Mouse (Mus musculus) left cerebral cortex, adult 18-20 months (tissue): ENCODE measurements at regions not wholly inside any gene's neighbourhood (a gene's known extent, or its start where the extent isn't known, plus 50 kb on each side); places are given as distances from the start of the nearest gene placed in this dataset.
A peak's percentile ranks its signal among the peaks of the same experiment; 100 is the strongest.

Source experiments
- DNase-seq, 2 experiments: peaks; one replicate each; pipeline ENCODE4 v3.0.0; 2021 to 2022; ENCODE audit warnings: low spot score in 2 of 2, mixed read lengths in 1 of 2

- no peak for DNase-seq
Measured at GRCm38 (mm10) chr11:65638211-65638610, 149.9 kb downstream of the Map2k4 start.

DNA sequence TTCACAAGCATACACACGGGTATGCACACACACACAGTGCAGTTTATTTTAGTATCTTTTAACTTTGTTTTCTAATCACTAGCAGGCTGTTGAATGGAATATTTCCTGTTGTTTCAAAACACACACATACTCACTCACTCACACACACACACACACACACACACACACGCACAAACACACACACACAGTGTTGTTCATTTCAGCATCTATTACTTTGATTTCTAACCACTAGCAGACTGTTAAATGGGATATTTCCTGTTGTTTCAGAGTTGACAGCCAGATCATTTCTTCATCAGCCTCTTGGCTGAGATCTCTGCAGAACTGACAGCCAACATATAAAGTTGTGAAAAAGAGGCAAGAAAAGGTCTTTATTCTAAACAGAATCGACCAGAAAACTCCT is 150.9 kb downstream of the Map2k4 start:
- DNase-seq, result no peak

- DNase-seq, result no peak
Measured at GRCm38 (mm10) chr11:65635307-65635706, 152.8 kb downstream of the Map2k4 start.

GRCm38 (mm10) chr11:65631164-65631563 is 156.9 kb downstream of the Map2k4 start:
- DNase-seq, result peak in 1 of 2 experiments; percentile 26

DNA sequence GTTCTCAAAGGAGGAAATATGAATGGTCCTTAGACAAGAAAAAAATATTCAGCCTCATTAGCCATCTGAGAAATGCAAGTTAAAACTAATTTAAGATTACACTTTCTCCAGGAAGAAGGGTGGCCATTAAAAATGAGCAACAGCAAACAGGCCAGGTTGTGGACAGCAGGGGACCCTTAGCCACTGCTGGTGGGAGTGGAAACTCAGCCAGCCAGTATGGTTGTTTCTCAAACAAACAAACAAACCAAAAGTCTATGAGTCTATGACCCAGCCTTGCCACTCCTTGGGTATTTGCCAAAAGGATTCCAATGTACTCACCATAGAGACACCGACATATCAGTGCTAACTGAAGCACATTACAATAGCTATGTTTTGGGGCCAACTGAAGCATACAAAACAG is 157.7 kb downstream of the Map2k4 start:
- DNase-seq, result no peak

DNA sequence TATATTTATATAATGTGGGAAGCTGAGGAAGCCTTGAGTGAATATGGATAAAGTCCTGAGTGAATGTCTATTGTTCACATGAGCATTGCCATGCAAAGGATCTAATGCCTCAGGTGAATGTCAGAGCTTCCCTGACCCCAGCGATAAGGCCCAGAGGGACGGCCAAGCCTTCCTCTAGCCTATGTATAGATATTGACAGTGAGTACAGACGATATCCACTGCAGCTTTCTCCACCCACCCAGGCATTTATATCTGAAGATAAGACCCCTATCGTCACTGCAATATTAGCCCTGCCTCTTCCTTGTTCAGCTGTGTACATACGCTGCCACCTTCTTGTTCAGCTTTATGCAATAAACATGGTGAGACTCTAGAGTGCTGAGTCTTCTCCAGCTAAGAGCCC is 158.8 kb downstream of the Map2k4 start:
- DNase-seq, result no peak

DNA sequence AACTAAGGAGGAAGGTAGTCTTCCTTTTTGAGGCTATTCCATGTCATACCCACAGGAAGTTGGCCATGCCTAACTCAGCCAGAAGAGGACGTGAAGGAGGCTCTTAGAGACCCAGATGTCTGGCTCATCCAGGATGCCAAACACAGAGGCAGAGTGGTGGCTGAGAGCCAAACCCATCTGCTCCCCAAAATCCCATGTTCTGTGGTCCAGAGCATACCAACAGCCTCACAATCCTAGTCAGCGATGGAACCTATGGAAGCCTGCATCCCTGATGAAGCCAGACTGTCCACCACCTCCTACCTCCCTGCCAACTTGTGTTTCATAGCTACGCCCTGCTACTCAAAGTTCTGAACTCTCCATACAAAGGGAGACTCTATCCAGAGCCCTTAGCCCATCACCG is 169.1 kb downstream of the Map2k4 start:
- DNase-seq, result no peak

GRCm38 (mm10) chr11:65610536-65610935 is 177.6 kb downstream of the Map2k4 start:
- DNase-seq, result no peak

DNA sequence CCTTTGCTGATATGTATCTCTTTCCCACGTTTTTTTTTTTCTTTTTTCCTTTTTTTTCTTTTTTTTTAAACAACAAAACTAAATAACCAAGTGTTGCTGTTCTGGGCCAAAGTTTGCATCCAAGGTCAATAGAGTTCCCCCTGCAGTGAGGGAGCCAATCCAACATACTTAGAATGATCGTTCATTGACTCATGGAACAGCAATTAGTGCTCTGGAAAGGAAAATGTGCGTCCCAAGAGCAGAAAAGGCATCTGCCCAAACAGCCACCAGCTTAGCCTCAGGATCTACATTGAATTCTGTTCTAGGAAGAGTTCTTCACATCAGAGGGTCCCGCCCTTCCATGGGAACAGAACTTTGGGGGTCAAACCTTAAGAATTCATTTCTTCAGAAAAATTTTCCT is 179.0 kb downstream of the Map2k4 start:
- no peak for DNase-seq

DNA sequence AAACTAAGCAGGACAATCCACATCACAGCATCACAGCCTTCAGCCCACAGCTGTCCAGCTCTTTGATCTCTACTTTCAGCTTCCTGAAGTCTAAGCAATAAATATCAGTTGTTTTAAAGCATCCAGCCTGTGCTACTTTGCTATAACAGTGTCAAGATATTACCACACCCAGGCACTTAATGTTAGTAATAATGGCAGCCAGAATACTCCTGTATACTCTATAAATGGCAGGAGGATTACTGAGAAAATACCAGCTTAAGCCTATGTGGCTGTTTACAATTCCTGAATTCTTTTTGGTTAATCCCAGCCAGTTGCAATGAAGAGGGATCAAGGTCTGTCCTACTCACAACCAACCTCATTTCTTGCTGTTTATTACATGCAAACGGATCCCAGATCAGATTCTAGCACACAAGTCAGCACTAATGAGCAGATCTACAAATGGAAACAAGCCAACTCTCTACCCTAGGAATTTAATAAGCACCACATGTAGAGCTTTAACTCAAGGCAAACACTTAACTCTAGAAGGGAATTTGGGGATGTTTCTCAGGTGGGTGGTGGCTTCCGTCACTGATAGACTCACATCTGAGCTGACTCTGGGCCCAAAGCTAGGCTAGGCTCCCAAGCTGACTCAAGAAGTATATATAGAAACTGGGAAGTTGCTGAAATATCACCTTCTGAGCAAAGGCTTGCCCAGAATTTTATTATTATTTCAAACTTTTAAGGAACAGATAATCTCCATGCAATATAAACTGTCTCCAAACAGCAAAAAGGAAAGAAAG is 190.6 kb downstream of the Map2k4 start:
- no peak for DNase-seq

GRCm38 (mm10) chr11:65588491-65588890 is 199.6 kb downstream of the Map2k4 start:
- DNase-seq, result no peak

- no peak for DNase-seq
Measured at GRCm38 (mm10) chr11:65567831-65568230, 220.3 kb downstream of the Map2k4 start.

DNA sequence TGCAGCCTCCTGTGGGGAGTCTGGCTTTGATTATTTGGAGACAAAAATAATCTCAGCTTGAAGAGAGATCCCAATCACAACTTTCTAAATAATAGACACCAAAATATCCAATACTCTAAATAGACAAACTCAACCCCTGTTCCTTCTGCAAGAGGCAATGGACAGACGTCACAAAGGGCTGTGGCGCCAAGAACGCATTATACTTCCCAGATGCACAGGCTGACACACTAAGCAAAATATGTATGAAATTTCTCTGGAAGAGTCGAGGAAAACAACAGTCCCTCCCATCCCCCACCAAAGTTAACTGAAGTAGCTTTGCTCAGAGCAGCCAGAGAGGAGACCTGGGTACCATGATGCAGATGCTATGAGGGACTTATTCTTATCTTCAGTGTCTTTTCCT is 229.9 kb downstream of the Map2k4 start:
- DNase-seq, result no peak

DNA sequence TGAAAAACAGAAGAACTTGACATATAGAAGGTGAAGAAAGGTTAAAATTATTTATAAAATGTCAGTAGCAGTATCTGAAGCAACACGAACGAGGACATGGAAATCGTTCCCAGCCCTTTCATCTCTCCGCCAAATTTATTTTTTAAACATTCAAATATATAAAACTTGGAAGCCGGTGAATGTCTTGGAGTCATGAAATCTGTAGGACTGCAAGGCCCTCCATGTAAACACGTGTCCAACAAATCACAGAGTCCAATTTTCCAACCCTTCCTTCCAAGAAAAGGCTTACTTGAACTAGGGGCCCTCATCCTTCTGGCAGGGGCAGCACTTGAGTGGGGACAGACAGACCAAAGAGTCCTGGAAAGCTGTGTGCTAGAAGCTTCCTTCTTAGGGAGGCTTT is 237.0 kb downstream of the Map2k4 start:
- DNase-seq, result no peak

GRCm38 (mm10) chr11:65544281-65544680 is 243.8 kb downstream of the Map2k4 start:
- DNase-seq, result no peak

DNA sequence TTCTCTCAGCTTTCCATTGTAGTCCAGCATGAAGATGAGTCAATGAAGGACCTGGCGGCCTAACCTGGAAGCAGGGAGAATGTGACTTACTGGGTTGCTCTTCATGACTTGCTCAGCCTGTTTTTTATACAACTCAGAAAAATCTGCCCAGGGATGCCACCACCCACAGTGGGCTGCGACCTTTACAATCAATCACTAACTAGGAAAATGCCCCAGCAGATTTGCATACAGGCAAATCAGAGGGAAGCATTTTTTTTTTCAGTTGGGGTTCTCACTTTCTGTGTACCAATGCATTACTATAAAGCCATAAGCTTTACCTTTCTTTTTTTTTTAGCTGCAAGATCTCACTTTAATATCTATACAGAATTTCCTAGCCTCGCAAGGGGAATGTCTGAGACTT is 244.5 kb downstream of the Map2k4 start:
- no peak for DNase-seq

DNA sequence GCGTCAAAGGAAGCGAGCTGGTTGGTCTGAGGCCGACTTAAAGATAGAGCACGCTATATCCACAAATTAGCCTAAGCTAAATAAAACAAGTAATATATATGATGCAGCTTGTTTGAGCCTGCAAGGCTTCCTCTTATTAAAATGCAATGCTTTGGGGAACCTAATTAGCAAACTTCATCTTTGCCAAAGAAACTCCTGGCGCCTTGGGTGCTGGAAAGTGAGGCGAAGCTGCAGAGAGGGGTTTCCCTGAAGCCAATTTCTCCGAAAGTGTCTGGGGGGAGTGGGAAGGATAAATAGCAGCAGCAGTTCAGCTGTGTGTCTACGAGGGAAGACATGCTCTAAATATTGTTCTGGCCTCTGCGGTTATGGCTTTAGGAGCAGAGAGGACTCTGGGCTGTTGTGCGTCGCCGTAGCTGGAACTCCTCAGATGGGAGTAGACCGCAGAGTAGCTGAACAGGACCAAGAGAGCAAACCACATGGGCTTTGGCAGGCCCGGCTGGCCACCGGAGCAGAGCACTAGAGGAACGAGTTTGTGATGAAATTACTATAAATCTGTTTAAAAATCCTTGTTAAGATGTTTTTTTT is 251.0 kb downstream of the Map2k4 start:
- no peak for DNase-seq

GRCm38 (mm10) chr11:65535726-65536442 is 252.2 kb downstream of the Map2k4 start:
- no peak for DNase-seq

- DNase-seq, result no peak
Measured at GRCm38 (mm10) chr11:65530744-65531143, 257.4 kb downstream of the Map2k4 start.

GRCm38 (mm10) chr11:65505106-65505865 is 235.5 kb upstream of the Myocd start:
- no peak for DNase-seq

DNA sequence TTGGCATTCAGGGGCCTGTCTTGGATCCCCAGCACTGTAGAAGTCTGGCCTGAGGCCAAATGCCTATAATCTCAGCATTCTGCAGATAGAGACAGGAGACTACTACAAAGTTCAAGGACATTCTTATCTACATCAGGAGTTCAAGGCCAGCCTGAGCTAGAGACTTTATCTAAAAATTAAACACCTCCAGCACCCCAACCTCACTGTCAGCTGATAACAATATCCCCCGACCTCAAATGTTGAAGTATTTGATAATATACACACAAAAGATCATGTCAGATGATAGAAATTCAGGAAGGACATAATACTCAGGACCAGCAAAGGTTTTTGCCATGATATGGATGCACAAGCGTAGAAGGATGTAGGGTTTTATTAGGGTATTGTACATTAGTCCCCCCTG is 228.2 kb upstream of the Myocd start:
- DNase-seq, result no peak

- no peak for DNase-seq
Measured at GRCm38 (mm10) chr11:65497415-65497814, 227.6 kb upstream of the Myocd start.
